In genomic region chr10:99700052-99700777, GRCm38 (mm10) we compare ENCODE assay signal across 28 mouse cellular contexts. TPM values are rescaled to one million over a fixed set of nuclear protein-coding genes. Genes with fewer than 3 reads are reported as not detected.
DNase-seq lines count a peak whose midpoint lies in the region; ATAC-seq lines count a peak whose summit lies in the region.
"Had no signal": no experiment of that assay in that cellular context is flagged by ENCODE, and none has a peak within 500 bp of the region (broad histone marks: within the 10 kb centered on the region; RNA-seq: fewer than 3 reads in every experiment).

No protein-coding gene starts in this region.

- H3K27me3 ChIP-seq in hindbrain, embryonic 13.5 days = no peaks in the 10 kb centered on the region
- H3K27me3 ChIP-seq in hindbrain, embryonic 14.5 days (ENCODE audit: control insufficient read depth, insufficient read depth, low read length) = no peaks in the 10 kb centered on the region
- H3K27me3 ChIP-seq in intestine, embryonic 16.5 days (replicated peaks; ENCODE audit: control insufficient read depth, insufficient read depth, low read length) = no peaks in the 10 kb centered on the region
- no peaks in the 10 kb centered on the region for H3K27me3 ChIP-seq in forebrain, embryonic 10.5 days (ENCODE audit: poor library complexity, severe bottlenecking)
- H3K27me3 ChIP-seq: embryonic facial prominence, embryonic 15.5 days; forebrain, embryonic 15.5 days; heart, embryonic 12.5 days; liver, embryonic 15.5 days; midbrain, embryonic 12.5 days had no signal

- no peak overlapping the region for H3K4me3 ChIP-seq in hindbrain, embryonic 13.5 days
- no peak overlapping the region for H3K4me3 ChIP-seq in hindbrain, embryonic 14.5 days (replicated peaks; ENCODE audit: low read length)
- H3K4me3 ChIP-seq in intestine, embryonic 16.5 days (ENCODE audit: low read length) = no peak overlapping the region
- H3K4me3 ChIP-seq in forebrain, embryonic 10.5 days = no peak overlapping the region
- H3K4me3 ChIP-seq: embryonic facial prominence, embryonic 15.5 days; forebrain, embryonic 15.5 days; heart, embryonic 12.5 days; hindbrain, embryonic 10.5 days; layer of hippocampus, adult 2 months; limb, embryonic 10.5 days; liver, embryonic 15.5 days; midbrain, embryonic 12.5 days had no signal

- no peaks in the 10 kb centered on the region for H3K9me3 ChIP-seq in hindbrain, embryonic 13.5 days
- H3K9me3 ChIP-seq in hindbrain, embryonic 14.5 days (ENCODE audit: control insufficient read depth, low read length) = no peaks in the 10 kb centered on the region
- H3K9me3 ChIP-seq in intestine, embryonic 16.5 days (ENCODE audit: control insufficient read depth, low read length) = no peaks in the 10 kb centered on the region
- H3K9me3 ChIP-seq in forebrain, embryonic 10.5 days = no peaks in the 10 kb centered on the region
- H3K9me3 ChIP-seq: embryonic facial prominence, embryonic 15.5 days; forebrain, embryonic 15.5 days; heart, embryonic 12.5 days; hindbrain, embryonic 10.5 days; limb, embryonic 10.5 days; liver, embryonic 15.5 days; midbrain, embryonic 12.5 days had no signal

- no peak overlapping the region for H3K9ac ChIP-seq in hindbrain, embryonic 13.5 days
- no peak overlapping the region for H3K9ac ChIP-seq in hindbrain, embryonic 14.5 days
- no peak overlapping the region for H3K9ac ChIP-seq in intestine, embryonic 16.5 days (ENCODE audit: low read depth, low read length)
- H3K9ac ChIP-seq: embryonic facial prominence, embryonic 15.5 days; forebrain, embryonic 15.5 days; heart, embryonic 12.5 days; liver, embryonic 15.5 days; midbrain, embryonic 12.5 days had no signal

- no peak for DNase-seq in hindbrain, embryonic 14.5 days (ENCODE audit: low spot score)
- peak; percentile 36 to 42 for DNase-seq in kidney, postnatal 4 days
- DNase-seq in kidney, adult 9 months = no peak
- DNase-seq in forebrain, embryonic 10.5 days (ENCODE audit: extremely low spot score, low spot score) = no peak
- no peak for DNase-seq in adrenal gland, postnatal 14 days
- DNase-seq: cerebellum, adult 11 months; cerebellum, adult 9-11 months; gastrocnemius, postnatal 14 days; heart, adult 18-20 months; heart, postnatal 10 days; liver; thymus, adult 18-20 months had no signal

- no peaks in the 10 kb centered on the region for H3K36me3 ChIP-seq in hindbrain, embryonic 13.5 days
- no peaks in the 10 kb centered on the region for H3K36me3 ChIP-seq in hindbrain, embryonic 14.5 days (replicated peaks; ENCODE audit: control insufficient read depth, insufficient read depth)
- H3K36me3 ChIP-seq in intestine, embryonic 16.5 days (ENCODE audit: control insufficient read depth, insufficient read depth, low read length) = no peaks in the 10 kb centered on the region
- H3K36me3 ChIP-seq in forebrain, embryonic 10.5 days (replicated peaks) = no peaks in the 10 kb centered on the region
- H3K36me3 ChIP-seq: embryonic facial prominence, embryonic 15.5 days; forebrain, embryonic 15.5 days; heart, embryonic 12.5 days; hindbrain, embryonic 10.5 days; limb, embryonic 10.5 days; liver, embryonic 15.5 days; midbrain, embryonic 12.5 days had no signal

- no peak overlapping the region for H3K4me2 ChIP-seq in hindbrain, embryonic 13.5 days
- no peak overlapping the region for H3K4me2 ChIP-seq in hindbrain, embryonic 14.5 days (replicated peaks)
- no peak overlapping the region for H3K4me2 ChIP-seq in intestine, embryonic 16.5 days (ENCODE audit: low read depth, low read length)
- H3K4me2 ChIP-seq: embryonic facial prominence, embryonic 15.5 days; forebrain, embryonic 15.5 days; heart, embryonic 12.5 days; liver, embryonic 15.5 days; midbrain, embryonic 12.5 days had no signal

- H3K27ac ChIP-seq in hindbrain, embryonic 13.5 days = no peak overlapping the region
- no peak overlapping the region for H3K27ac ChIP-seq in hindbrain, embryonic 14.5 days
- no peak overlapping the region for H3K27ac ChIP-seq in intestine, embryonic 16.5 days (ENCODE audit: low read length)
- H3K27ac ChIP-seq in forebrain, embryonic 10.5 days = no peak overlapping the region
- H3K27ac ChIP-seq: embryonic facial prominence, embryonic 15.5 days; forebrain, embryonic 15.5 days; hindbrain, embryonic 10.5 days; layer of hippocampus, adult 2 months; limb, embryonic 10.5 days; liver, embryonic 15.5 days; midbrain, embryonic 12.5 days had no signal

- 0 out of 2 replicates have a peak, but pooled peaks cover 2% of the 10 kb centered on the region for H3K4me1 ChIP-seq in hindbrain, embryonic 13.5 days (replicated peaks)
- H3K4me1 ChIP-seq in hindbrain, embryonic 14.5 days (replicated peaks; ENCODE audit: control insufficient read depth, insufficient read depth, low read length) = no peaks in the 10 kb centered on the region
- H3K4me1 ChIP-seq in intestine, embryonic 16.5 days (ENCODE audit: control insufficient read depth, insufficient read depth, low read length) = no peaks in the 10 kb centered on the region
- no peaks in the 10 kb centered on the region; the same call in 1 of the 2 replicates for H3K4me1 ChIP-seq in forebrain, embryonic 10.5 days
- H3K4me1 ChIP-seq: embryonic facial prominence, embryonic 15.5 days; heart, embryonic 12.5 days; hindbrain, embryonic 10.5 days; liver, embryonic 15.5 days; midbrain, embryonic 12.5 days had no signal

- 0 out of 2 replicates have a peak, but pooled peaks have one; percentile 54 for ATAC-seq in hindbrain, embryonic 13.5 days (ENCODE audit: low FRiP score)
- no peak for ATAC-seq in hindbrain, embryonic 14.5 days (ENCODE audit: low FRiP score)
- peak; percentile 53; the same call in 1 of the 2 replicates for ATAC-seq in intestine, embryonic 16.5 days
- ATAC-seq: CD4-positive, CD25-positive, alpha-beta regulatory T cell, adult 4 months; forebrain, embryonic 15.5 days; inflammation-experienced regulatory T-cells, adult 6 months; Patski had no signal

- WGBS in hindbrain, embryonic 13.5 days = 48% methylated on average over 2 of the region's 2 CpGs
- WGBS in hindbrain, embryonic 14.5 days = 49% methylated on average over 2 of the region's 2 CpGs
- WGBS in intestine, embryonic 16.5 days = 30% methylated on average over 2 of the region's 2 CpGs
- WGBS in forebrain, embryonic 10.5 days = 72% methylated on average over 2 of the region's 2 CpGs

RNA-seq across cellular contexts. Expression of gene Csl, which starts 59.2 kb away (rescaled TPM):
- 0.08 TPM in 1 of 2 replicates, not detected in the other for polyA plus RNA-seq in hindbrain, embryonic 13.5 days (2015; fragmentation: Nextera tagmentation; extraction: Ambion mirVana)
- polyA plus RNA-seq in hindbrain, embryonic 14.5 days (2014; fragmentation: Nextera tagmentation; extraction: Ambion mirVana) = 0.10 and 0.19 TPM in 2 replicates
- 0.11 TPM in 1 of 2 replicates, not detected in the other for polyA plus RNA-seq in intestine, embryonic 16.5 days (2015; fragmentation: Nextera tagmentation; extraction: Ambion mirVana)
- 0.17 and 0.24 TPM in 2 replicates for polyA plus RNA-seq in forebrain, embryonic 10.5 days (2016; fragmentation: Nextera tagmentation; extraction: Ambion mirVana)
- total RNA-seq in adrenal gland, postnatal 14 days (2021) = 3.5 and 3.9 TPM in 2 replicates
- total RNA-seq: common myeloid progenitor, adult 5-6 weeks; megakaryocyte progenitor cell, adult 5-6 weeks; neutrophil, adult 5-6 weeks had no signal
- polyA plus RNA-seq: CD4-positive, CD25-positive, alpha-beta regulatory T cell, adult 4 months; embryonic facial prominence, embryonic 15.5 days; inflammation-experienced regulatory T-cells, adult 6 months; limb, embryonic 10.5 days had no signal

Comparison
In these comparisons a context has a peak if more than half of its experiments do, and no peak if none do; other contexts are left out.
1. DNase-seq: peak in kidney, postnatal 4 days (2 of 2); none in hindbrain, embryonic 14.5 days (single experiment), kidney, adult 9 months (single experiment), forebrain, embryonic 10.5 days (single experiment) and adrenal gland, postnatal 14 days (single experiment).